Mouse (Mus musculus) CD4-positive, CD25-positive, alpha-beta regulatory T cell, adult 2 months (primary cell): ENCODE data around the gene Bhlha15.

Experiments used
- DNase-seq: peaks from one replicate; pipeline ENCODE4 v3.0.0-alpha.2; 2012; ENCODE audit warnings: low read depth, low spot score

The Bhlha15 gene

GRCm38 (mm10) chr5:144189950-144190583 lies at the start of gene Bhlha15:
Gene Bhlha15 (plus strand): TSS chr5:144190286.
- DNase-seq, result peak; percentile 62

DNA sequence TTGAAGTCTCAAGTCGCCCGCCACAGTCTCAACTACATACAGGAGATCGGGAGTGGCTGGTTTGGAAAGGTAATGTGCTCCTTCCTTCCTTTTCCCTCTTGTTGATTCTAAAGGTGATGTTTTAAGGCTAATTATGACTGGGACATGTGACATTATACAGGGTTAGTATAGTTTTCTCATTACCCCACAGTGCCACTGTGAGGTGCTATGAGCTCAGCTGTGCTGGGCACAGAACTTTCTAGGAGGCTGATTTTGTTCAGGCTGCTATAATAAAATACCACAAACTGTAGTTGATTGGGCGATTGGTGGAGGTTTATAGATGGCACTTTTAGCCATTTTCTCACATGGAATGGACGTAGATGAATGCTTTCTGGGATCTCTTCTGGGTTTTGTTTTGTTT lies 46.6 kb upstream of the Bhlha15 start:
- peak; percentile 12 for DNase-seq

- DNase-seq, result no peak
These were observed 43.2 kb upstream of the Bhlha15 start for GRCm38 (mm10) chr5:144146898-144147297.

- no peak for DNase-seq
These were observed 40.6 kb upstream of the Bhlha15 start for GRCm38 (mm10) chr5:144149530-144149929.

- no peak for DNase-seq
These were observed 38.8 kb upstream of the Bhlha15 start for GRCm38 (mm10) chr5:144151270-144151669.

GRCm38 (mm10) chr5:144154528-144154927 lies 35.6 kb upstream of the Bhlha15 start:
- DNase-seq, result peak; percentile 88

- DNase-seq, result no peak
These were observed 31.5 kb upstream of the Bhlha15 start for GRCm38 (mm10) chr5:144158604-144159003.

- no peak for DNase-seq
These were observed 30.9 kb upstream of the Bhlha15 start for GRCm38 (mm10) chr5:144159137-144159536.

DNA sequence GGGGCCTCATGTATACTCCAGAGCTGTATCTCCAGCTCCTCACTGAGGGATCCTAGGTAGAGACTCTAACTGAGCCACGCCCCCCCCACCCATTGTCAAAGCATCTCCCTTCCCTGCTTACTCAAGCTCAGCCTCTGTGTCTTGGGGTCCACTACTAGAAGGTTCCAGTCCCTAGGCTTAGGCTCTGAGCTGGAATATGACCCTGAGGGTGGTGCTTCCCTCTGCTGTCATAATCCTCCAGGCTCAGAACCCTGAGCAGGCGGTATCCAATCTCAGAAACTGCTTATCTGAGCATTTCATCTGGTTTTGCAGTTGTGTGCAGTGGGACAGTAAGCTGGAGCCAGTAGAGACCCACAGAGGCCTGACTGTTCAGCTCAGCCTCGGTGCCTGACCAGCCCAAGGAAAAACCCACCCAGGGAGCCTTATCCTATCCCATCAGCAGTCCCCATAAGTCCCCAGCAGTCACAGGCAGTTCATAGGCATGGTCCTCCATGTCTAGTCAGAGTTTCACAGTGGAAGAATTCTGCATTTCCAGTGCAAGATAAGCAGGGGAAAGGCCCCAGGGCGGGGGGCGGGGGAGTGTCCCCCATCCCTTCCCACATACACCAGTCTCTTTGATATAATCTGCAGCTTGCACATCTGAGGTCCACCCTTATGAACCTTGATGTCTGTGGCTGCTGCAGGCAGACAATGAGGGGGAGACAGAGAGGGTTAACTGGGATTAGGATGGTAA lies 27.8 kb upstream of the Bhlha15 start:
- peak; percentile 26 for DNase-seq

DNA sequence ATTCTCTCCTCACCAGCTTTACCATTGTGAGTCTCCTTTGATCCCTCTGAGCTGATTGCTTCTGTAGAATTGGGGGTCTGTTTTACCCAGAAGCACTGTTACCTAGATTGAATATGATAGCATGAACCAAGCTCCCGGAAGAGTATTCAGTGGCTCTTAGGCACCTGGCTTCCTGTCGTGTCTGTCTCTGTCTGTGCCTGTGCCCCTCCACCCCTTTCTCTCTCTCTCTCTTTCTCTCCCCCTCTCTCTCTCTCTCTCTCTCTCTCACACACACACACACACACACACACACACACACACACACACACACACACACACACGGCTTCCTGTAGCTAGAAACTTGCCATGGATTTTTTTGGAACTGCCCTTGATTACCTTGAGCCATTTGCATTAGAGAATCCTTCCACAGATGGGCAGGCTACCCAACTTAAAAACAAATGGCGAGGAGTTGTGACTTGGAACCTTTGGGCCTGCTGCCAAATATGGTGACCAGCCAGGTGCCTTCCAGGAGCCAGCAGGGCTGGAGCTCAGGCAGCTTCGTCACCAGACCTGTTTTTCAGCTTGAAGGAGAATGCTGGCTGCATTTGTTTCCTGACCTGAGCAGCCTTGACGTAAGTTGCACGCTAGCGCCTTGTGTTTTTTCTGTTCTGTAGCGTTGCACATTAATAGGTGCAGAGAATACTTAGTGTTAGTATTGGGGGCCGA lies 27.1 kb upstream of the Bhlha15 start:
- peak; percentile 51 for DNase-seq

DNA sequence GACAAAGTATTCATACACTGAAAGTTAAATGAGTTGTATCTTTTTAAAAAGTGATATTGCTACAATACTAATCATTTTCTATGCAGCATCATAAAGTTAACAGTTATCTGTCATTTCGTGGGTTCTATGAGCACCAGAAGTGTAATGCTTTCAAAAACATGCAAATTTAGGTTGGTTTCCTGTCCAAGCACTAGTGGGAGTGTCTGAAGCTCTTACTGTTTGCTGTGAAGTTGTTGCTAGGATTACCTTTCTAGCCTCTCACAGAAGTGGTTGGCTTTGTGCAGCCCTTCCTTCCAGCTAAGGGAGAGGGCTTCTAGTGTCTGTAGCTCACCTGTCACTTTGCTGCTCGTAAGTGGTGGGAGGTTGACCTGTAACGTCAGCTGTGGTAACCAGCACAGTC lies 24.3 kb upstream of the Bhlha15 start:
- DNase-seq, result peak; percentile 53

- no peak for DNase-seq
These were observed 20.7 kb upstream of the Bhlha15 start for GRCm38 (mm10) chr5:144169275-144169975.

DNA sequence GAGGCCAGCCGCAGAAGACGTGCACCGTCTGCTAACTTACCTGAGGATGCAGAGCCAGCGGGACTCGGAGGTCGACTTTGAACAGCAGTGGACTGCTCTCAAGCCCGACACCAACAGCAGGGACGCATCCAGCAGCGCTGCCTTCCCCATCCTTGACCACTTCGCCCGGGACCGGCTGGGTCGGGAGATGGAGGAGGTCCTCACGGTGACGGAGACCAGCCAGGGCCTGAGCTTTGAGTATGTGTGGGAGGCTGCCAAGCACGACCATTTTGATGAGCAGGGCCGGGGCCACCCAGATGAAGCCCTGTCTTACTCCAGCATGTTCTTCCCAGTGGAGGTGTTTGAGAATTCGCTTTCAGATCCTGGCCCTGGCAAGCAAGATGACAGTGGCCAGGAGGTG lies 16.4 kb upstream of the Bhlha15 start:
- DNase-seq, result no peak

DNA sequence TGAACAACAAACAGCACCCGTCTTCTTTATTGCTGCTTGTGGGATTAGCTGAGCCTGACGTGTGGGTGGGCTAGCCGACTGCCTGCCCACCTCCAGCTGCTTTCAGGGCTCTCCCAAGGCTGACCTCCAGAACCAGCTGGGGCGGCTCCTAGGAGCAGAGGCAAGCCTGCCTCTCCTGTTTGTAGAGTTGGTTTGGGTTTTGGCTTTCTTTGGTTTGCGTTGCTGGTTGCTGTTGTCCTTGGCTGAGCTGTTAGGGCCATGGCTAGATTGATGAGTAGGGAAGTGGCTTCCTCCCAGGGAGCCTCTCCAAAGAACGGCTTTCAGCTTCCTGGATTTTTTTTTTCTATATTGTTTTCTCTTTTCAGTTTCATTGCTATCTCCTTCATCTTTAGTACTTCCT lies 11.9 kb upstream of the Bhlha15 start:
- no peak for DNase-seq

DNA sequence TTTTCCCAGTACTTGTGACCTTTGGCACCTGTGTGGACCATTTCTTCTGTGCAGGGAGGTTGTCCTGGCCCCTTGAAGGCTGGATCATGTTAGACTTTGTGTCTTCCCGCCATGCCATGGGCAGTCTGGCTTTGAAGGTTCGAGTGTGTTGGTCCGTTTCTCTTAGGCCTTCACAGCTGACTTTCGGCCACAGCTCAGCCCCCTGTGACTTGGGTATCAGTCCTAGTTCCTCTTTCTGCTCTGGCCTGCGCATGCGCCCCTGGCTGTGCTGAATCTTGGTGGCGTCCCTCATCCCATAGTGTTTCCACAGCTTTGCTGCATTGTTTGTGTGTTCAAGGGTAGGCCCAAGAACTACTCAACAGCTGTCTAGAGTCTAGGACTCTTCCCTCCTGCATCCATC lies 8.8 kb upstream of the Bhlha15 start:
- no peak for DNase-seq

GRCm38 (mm10) chr5:144182542-144183247 lies 7.4 kb upstream of the Bhlha15 start:
- DNase-seq, result no peak

DNA sequence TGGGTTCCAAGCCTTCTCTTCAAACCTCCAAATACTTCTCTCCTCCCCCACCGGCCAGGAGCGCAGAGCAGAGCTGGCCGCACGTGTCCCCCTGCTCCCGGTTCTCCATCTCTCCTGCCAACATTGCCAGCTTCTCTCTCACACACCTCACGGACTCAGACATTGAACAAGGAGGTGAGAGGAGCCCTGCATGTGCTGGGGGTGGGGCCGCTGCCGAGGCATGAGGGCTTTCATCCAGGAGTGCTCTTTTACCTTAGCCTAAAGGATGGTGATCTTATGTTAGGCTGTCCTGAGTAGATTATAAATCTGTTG lies 6.9 kb upstream of the Bhlha15 start:
- DNase-seq, result no peak

GRCm38 (mm10) chr5:144183647-144184335 lies 6.3 kb upstream of the Bhlha15 start:
- DNase-seq, result no peak

DNA sequence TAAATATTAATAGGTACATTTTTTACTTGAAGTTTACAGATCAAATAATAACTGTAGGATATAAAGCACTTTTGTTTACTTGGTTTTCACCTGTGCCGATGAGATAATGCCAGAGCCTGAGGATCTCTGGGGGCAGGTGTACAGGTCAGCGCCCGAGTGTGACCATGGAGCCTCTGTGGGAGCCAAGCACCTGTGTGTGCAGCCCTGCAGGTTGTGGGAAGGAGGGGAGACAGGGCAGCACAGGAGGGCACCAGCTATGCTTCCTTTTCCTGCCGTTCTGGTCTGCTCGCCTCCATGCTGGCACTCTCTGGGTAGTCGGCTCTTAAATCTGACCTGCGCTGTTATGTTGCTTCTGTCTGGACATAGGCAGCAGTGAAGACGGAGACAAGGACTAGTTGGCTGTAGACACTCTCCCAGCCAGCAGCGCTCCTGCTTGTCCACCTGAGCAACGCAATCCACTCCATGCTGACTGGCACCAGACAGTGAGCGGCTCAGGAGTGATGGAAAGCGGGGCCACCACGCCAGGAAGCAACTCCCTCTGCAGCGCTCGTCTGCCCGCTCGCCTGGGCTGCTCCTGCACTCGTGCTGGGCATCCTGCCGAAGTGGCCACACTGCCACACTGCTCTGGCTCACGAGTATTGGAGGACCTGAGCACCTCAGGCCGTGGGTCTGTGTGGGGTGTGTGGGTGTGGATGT lies 5.6 kb upstream of the Bhlha15 start:
- DNase-seq, result no peak

DNA sequence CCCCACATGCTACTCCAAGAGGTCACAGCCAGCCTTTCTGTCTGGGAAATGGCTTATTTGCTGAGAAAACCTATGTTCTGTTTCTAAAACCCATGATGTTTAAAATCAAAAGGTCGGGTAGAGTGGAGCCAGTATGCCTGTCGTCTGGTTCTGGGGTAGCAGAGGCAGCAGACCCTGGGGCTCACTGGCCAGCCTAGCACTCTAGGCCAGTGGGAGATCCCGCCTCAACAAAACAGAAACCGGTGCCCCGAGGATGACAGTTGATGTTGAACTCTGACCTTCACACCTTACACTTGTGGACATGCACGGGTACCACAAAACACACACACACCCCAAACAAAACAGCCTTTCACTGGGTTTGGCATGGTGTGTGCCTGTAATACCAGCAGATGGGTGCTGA lies 1.7 kb upstream of the Bhlha15 start:
- DNase-seq, result no peak
